8 mouse cellular contexts compared by ENCODE assay signal in genomic region chr1:53978514-53978831, GRCm38 (mm10).
DNase-seq lines count a peak whose midpoint lies in the region; ATAC-seq and TF ChIP-seq lines count a peak whose summit lies in the region.

No protein-coding gene starts in this region.

- no peaks in the 10 kb centered on the region for H3K4me1 ChIP-seq in forebrain, embryonic 15.5 days
- H3K4me1 ChIP-seq in forebrain, embryonic 14.5 days (ENCODE audit: control insufficient read depth, insufficient read depth, low read length) = no peaks in the 10 kb centered on the region
- no peaks in the 10 kb centered on the region for H3K4me1 ChIP-seq in kidney, embryonic 15.5 days

- no peaks in the 10 kb centered on the region for H3K36me3 ChIP-seq in forebrain, embryonic 15.5 days
- no peaks in the 10 kb centered on the region for H3K36me3 ChIP-seq in forebrain, embryonic 14.5 days (ENCODE audit: control insufficient read depth, insufficient read depth, low read length)
- H3K36me3 ChIP-seq in kidney, embryonic 15.5 days = no peaks in the 10 kb centered on the region

- no peak overlapping the region for H3K4me3 ChIP-seq in forebrain, embryonic 15.5 days
- no peak overlapping the region for H3K4me3 ChIP-seq in forebrain, embryonic 14.5 days (ENCODE audit: low read depth, low read length)
- H3K4me3 ChIP-seq in kidney, embryonic 15.5 days (replicated peaks) = no peak overlapping the region
- H3K4me3 ChIP-seq in layer of hippocampus, adult 2 months = no peak overlapping the region

- no peak overlapping the region for H3K27ac ChIP-seq in forebrain, embryonic 15.5 days (replicated peaks)
- H3K27ac ChIP-seq in forebrain, embryonic 14.5 days (ENCODE audit: low read depth, low read length) = no peak overlapping the region
- peak overlapping the region; percentile 85 for H3K27ac ChIP-seq in kidney, embryonic 15.5 days
- no peak overlapping the region for H3K27ac ChIP-seq in layer of hippocampus, adult 2 months

- intact Hi-C loops in left cerebral cortex, postnatal 36 days (cut with DNase I) = no loop called here

- H3K4me2 ChIP-seq in forebrain, embryonic 15.5 days (replicated peaks) = no peak overlapping the region
- no peak overlapping the region for H3K4me2 ChIP-seq in forebrain, embryonic 14.5 days (ENCODE audit: low read length)
- H3K4me2 ChIP-seq in kidney, embryonic 15.5 days = 0 out of 2 replicates have a peak overlapping the region, but pooled peaks have one; percentile 31

- DNase-seq in forebrain, embryonic 14.5 days (ENCODE audit: low spot score) = no peak
- peak; percentile 80 to 88 for DNase-seq in heart, adult 9 months (ENCODE audit: low spot score in 2 of 2)
- peak; percentile 88 for DNase-seq in lung, postnatal 36 days
- no peak for DNase-seq in layer of hippocampus, adult 2 months (ENCODE audit: low spot score in 2 of 2)
- DNase-seq in left cerebral cortex, postnatal 36 days (ENCODE audit: low spot score in 2 of 2) = no peak
- no peak for DNase-seq in thymus, postnatal 25 days

- 0 out of 2 replicates have a peak, but pooled peaks have one; percentile 23 for ATAC-seq in forebrain, embryonic 15.5 days (replicated peaks)
- no peak for ATAC-seq in forebrain, embryonic 14.5 days
- peak; percentile 66 for ATAC-seq in kidney, embryonic 15.5 days (replicated peaks; ENCODE audit: low FRiP score)

- TF ChIP-seq CTCF in layer of hippocampus, adult 2 months (conservative IDR thresholded peaks at IDR 0.05) = no peak

- 66% methylated on average over 2 of the region's 2 CpGs for WGBS in forebrain, embryonic 15.5 days
- WGBS in forebrain, embryonic 14.5 days = 89% methylated on average over 2 of the region's 2 CpGs
- WGBS in kidney, embryonic 15.5 days = 83% methylated on average over 2 of the region's 2 CpGs

- no peaks in the 10 kb centered on the region for H3K9me3 ChIP-seq in forebrain, embryonic 15.5 days
- no peaks in the 10 kb centered on the region for H3K9me3 ChIP-seq in forebrain, embryonic 14.5 days (replicated peaks; ENCODE audit: control insufficient read depth, low read length)
- no peaks in the 10 kb centered on the region for H3K9me3 ChIP-seq in kidney, embryonic 15.5 days (replicated peaks)

- H3K27me3 ChIP-seq in forebrain, embryonic 15.5 days = no peaks in the 10 kb centered on the region
- no peaks in the 10 kb centered on the region for H3K27me3 ChIP-seq in forebrain, embryonic 14.5 days (replicated peaks; ENCODE audit: control insufficient read depth, insufficient read depth, low read length)
- no peaks in the 10 kb centered on the region for H3K27me3 ChIP-seq in kidney, embryonic 15.5 days

- H3K9ac ChIP-seq in forebrain, embryonic 15.5 days (replicated peaks) = no peak overlapping the region
- no peak overlapping the region for H3K9ac ChIP-seq in forebrain, embryonic 14.5 days (ENCODE audit: low read length)
- no peak overlapping the region for H3K9ac ChIP-seq in kidney, embryonic 15.5 days

Comparison
In these comparisons a context has a peak if more than half of its experiments do, and no peak if none do; other contexts are left out.
1. DNase-seq: peak in heart, adult 9 months (2 of 2) and lung, postnatal 36 days (single experiment); none in forebrain, embryonic 14.5 days (single experiment), layer of hippocampus, adult 2 months (0 of 2), left cerebral cortex, postnatal 36 days (0 of 2) and thymus, postnatal 25 days (single experiment).